Mouse (Mus musculus) Patski (cell line): ENCODE data around the gene Marcks. TPM values are rescaled to one million over a fixed set of nuclear protein-coding genes. Genes with fewer than 3 reads are reported as not detected.
A peak's percentile ranks its signal among the peaks of the same experiment; 100 is the strongest.

Experiments used
- ATAC-seq: fragments of 100-300 bp; one replicate; pipeline ENCODE4 v1.8.0; 2021
- CTCF ChIA-PET: fragments of 350-600 bp; sonication (Branson Sonifier 250); formaldehyde crosslinking; loops from one replicate; lab custom pipeline; 2022; ENCODE audit warnings: inconsistent platforms; lab: Charles Lee
- POLR2A ChIA-PET: fragments of 350-600 bp; sonication (Branson Sonifier 250); formaldehyde crosslinking; loops from one replicate; lab custom pipeline; 2022; ENCODE audit warnings: antibody characterized with exemption, inconsistent platforms; lab: Charles Lee
- DNase-seq: peaks from one replicate; pipeline ENCODE4 v3.0.0-alpha.2; 2011; ENCODE audit warnings: low read depth, low spot score
- H3K27me3 ChIP-seq: fragments of 371-371 bp; one replicate; pipeline ENCODE4 v1.5.1; 2021
- CTCF ChIP-seq: fragments of 100-300 bp; IDR thresholded peaks from one replicate; pipeline ENCODE4 v1.5.1; 2021
- in situ Hi-C: fragments of 300-500 bp; cut with MboI; formaldehyde crosslinking; loops from 3 replicates; pipeline ENCODE4 v1.11.1; 2018; ENCODE audit warnings: low pct_unique_long_range_greater_than_20kb, mixed read lengths
- polyA plus RNA-seq: library from polyadenylated mRNA; unstranded; gene quantifications from one replicate; pipeline ENCODE4 v1.2.3, GENCODE M21; 2021

The Marcks gene
- polyA plus RNA-seq, 1 experiment from 2014 or later = 99.7 TPM

GRCm38 (mm10) chr10:37151539-37152271, 13.0 kb upstream of the Marcks start:
- POLR2A ChIA-PET = no interaction called here
- TF ChIP-seq CTCF = no peak
- DNase-seq = no peak
- in situ Hi-C loops = no loop called here
- CTCF ChIA-PET = no interaction called here
- H3K27me3 ChIP-seq = no peaks in the 10 kb centered on the region
- ATAC-seq = no peak

GRCm38 (mm10) chr10:37148016-37148415, 9.3 kb upstream of the Marcks start:
- no peak for ATAC-seq

GRCm38 (mm10) chr10:37145456-37145855, 6.7 kb upstream of the Marcks start:
- H3K27me3 ChIP-seq = no peaks in the 10 kb centered on the region
- no peak for TF ChIP-seq CTCF
- CTCF ChIA-PET = interaction anchor here (1.8 kb wide), 1 partner anchor 9 kb away, joined by 5 read pairs; no protein-coding TSS in a partner anchor
- ATAC-seq (no peak), DNase-seq (no peak)
- in situ Hi-C loops = no loop called here
- POLR2A ChIA-PET = no interaction called here

More at GRCm38 (mm10) chr10:37148016-37148415, 9.3 kb upstream of the Marcks start:
- ChIA-PET CTCF (no interaction called here), POLR2A (no interaction called here)
- in situ Hi-C loops = no loop called here
- H3K27me3 ChIP-seq = no peaks in the 10 kb centered on the region
- TF ChIP-seq CTCF = no peak
- no peak for DNase-seq

- no peak for TF ChIP-seq CTCF
- POLR2A ChIA-PET = no interaction called here
- DNase-seq = no peak
- ATAC-seq = no peak
- CTCF ChIA-PET = interaction anchor here (0.9 kb wide), 1 partner anchor 14 kb away, joined by 3 read pairs; no protein-coding TSS in a partner anchor
- in situ Hi-C loops = no loop called here
- H3K27me3 ChIP-seq = no peaks in the 10 kb centered on the region
Observed at GRCm38 (mm10) chr10:37141621-37142020, 2.9 kb upstream of the Marcks start.

DNA sequence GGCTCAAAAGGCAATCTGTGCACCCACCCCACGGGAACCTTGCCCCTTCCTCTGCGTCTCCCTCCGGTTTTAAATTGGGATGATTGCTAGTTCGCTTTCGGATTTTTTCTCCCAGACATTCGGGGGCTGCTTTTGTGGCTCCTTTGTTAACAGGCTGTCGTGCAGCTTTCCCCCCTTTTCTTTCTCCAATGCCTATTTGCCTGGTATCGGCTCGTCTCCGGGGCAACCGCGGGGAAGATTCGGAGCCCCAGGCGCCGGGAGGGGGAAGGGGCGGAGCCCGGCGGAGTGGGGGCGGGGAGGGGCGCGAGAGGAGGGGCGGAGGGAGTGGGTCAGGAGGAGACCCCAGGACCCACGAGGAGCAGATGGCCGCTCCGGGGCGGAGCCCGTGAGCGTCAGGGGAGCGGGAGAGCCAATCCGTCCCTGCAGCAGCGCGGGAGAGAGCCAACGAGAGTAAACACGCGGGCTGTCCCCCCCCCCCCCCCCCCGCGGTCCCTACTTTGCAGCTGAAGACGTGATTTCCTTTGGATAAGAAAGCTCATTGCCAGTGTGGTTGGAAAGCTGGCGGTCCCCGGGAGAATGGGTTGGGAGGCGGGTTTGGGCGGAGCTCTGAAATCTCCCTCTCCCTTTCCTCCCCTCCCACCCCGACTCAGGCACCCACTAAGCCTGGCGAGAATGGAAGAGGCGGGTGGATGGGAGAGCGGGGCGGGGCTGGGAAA, 2.2 kb upstream of the Marcks start:
- POLR2A ChIA-PET = no interaction called here
- peak; percentile 42 for DNase-seq
- in situ Hi-C loops = no loop called here
- TF ChIP-seq CTCF = no peak
- H3K27me3 ChIP-seq = no peaks in the 10 kb centered on the region
- peak; percentile 66 for ATAC-seq
- CTCF ChIA-PET = interaction anchor here (0.9 kb wide), 1 partner anchor 15 kb away, joined by 3 read pairs; no protein-coding TSS in a partner anchor

- ChIA-PET CTCF (interaction anchor here (1.6 kb wide), 1 partner anchor 362 kb away, joined by 3 read pairs; no protein-coding TSS in a partner anchor), POLR2A (no interaction called here)
- in situ Hi-C loops = no loop called here
- no peak for TF ChIP-seq CTCF
- H3K27me3 ChIP-seq = no peaks in the 10 kb centered on the region
- DNase-seq (no peak), ATAC-seq (no peak)
Observed at GRCm38 (mm10) chr10:37140166-37140735, 1.5 kb upstream of the Marcks start.

DNA sequence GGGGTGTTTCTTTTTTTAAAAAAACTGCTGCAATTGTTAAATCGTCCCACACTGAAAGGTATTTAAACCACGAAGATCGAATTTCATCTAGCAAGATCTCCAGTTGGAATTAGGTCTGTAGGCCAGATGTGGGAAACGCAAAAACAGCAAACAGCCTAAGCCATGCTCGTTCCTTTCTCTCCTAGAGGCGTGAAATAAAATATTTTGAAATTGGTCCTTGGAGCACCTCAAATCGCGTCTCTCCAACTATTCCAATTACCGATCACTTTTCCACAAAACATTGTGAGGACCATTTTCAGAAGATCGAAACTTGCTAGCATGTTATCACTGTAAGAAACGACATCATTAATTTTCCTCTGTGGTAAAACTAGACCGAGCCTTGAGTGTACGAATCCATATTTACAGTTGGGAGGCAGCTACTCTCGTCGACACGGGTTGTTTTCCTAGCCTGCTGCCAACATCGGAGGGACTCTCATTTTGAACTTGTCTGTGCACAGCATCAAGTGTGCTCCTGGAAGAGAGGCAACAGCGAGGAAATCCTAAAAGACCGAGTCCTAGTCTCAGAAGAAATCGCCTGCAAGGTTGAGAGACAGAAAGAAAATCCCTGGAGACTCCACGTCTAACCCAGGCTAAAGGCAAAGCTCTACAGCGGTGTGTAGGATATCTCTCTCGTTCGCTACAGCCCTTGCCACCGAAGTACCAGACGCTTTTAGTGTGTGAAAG, 884 bp upstream of the Marcks start:
- ChIA-PET POLR2A (no interaction called here), CTCF (interaction anchor here (1.6 kb wide), 1 partner anchor 362 kb away, joined by 3 read pairs; no protein-coding TSS in a partner anchor)
- no peak for ATAC-seq
- no peaks in the 10 kb centered on the region for H3K27me3 ChIP-seq
- DNase-seq = no peak
- TF ChIP-seq CTCF = no peak
- in situ Hi-C loops = loop anchor here (5.0 to 10.0 kb wide), 6 partner anchors 198 to 1415 kb away; no protein-coding TSS in a partner anchor

GRCm38 (mm10) chr10:37138311-37138731, 399 bp downstream of the Marcks start:
- in situ Hi-C loops = loop anchor here (5.0 to 10.0 kb wide), 6 partner anchors 199 to 1416 kb away; no protein-coding TSS in a partner anchor
- ChIA-PET CTCF (interaction anchor here (0.6 kb wide), 1 partner anchor 163 kb away, joined by 3 read pairs; no protein-coding TSS in a partner anchor), POLR2A (no interaction called here)
- TF ChIP-seq CTCF = no peak
- DNase-seq = no peak
- ATAC-seq = no peak
- H3K27me3 ChIP-seq = no peaks in the 10 kb centered on the region

DNA sequence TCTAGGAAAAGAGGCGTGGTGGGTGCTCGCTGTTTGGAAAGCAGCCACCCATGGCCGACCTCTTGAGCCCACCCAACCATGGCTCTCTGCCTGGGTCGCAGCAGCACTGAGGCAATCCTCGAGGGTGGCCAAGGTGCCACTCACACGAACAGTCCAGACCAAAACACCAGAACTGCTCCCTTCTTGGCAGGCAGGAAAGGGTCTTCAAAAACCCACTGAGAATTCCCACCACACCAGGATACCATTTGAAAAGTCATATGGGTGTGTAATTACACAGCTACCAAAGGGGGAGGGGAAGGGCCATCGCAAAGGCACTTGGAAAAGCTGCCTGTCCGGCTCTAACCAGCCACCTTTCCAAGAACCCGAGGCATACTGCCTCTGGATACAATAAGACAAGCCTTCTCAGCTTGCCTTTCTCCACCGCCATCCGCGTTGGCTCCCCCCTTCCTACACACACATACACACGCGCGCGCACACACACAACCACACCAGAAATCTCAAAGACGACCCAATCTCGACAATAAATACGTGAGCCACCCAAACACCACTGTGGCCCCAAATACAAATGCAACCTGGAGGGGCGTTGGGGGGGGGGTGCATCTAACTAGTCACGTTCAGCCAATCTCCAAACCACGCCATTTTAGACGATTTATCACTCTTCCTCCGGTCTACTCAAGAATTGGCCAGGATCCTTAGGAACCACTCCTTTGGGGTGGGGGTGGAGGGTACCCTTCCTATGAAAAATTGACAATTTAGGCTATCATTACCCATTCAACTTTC, 999 bp downstream of the Marcks start:
- no peaks in the 10 kb centered on the region for H3K27me3 ChIP-seq
- CTCF ChIA-PET = interaction anchor here (1.0 to 1.4 kb wide), 4 partner anchors 9 to 1130 kb away, joined by 3 to 4 read pairs (median 3); no protein-coding TSS in a partner anchor
- in situ Hi-C loops = loop anchor here (5.0 to 10.0 kb wide), 6 partner anchors 200 to 1417 kb away; no protein-coding TSS in a partner anchor
- no peak for TF ChIP-seq CTCF
- DNase-seq (no peak), ATAC-seq (no peak)
- POLR2A ChIA-PET = interaction anchor here (0.6 to 1.1 kb wide), 7 partner anchors 191 to 1128 kb away, joined by 3 to 6 read pairs (median 3); no protein-coding TSS in a partner anchor
